Comparison of ENCODE assay signal across 20 mouse cellular contexts in the genomic region with DNA sequence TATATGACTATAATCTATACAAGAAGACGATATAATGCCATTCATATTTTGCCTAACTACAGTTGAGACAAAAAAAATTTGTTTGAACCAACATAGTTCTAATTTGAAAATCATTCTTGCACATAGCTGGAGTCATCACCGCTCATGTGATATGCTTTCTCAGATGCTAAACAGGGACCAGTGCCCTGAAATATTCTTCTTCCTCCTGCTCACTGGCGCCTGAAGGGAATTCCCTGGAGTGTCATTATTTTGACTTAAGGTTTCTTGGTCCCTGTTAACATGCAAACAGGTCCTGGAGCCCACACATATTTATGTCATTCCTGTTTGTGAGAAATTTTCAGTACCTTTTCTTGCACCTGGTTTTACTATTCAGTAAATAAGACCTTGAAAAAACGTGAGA.
A peak's percentile ranks its signal among the peaks of the same experiment; 100 is the strongest.
DNase-seq lines count a peak whose midpoint lies in the region; ATAC-seq and TF ChIP-seq lines count a peak whose summit lies in the region.
"Had no signal": no experiment of that assay in that cellular context is flagged by ENCODE, and none has a peak within 500 bp of the region (broad histone marks: within the 10 kb centered on the region; RNA-seq: fewer than 3 reads in every experiment).

No protein-coding gene starts in this region.

- ATAC-seq in inflammation-experienced regulatory T-cells, adult 6 months = no peak
- ATAC-seq: CD4-positive, CD25-positive, alpha-beta regulatory T cell, adult 4 months; hindbrain, embryonic 16.5 days had no signal

- no peak for TF ChIP-seq CTCF in layer of hippocampus, adult 2 months (conservative IDR thresholded peaks at IDR 0.05)

- H3K27ac ChIP-seq in layer of hippocampus, adult 2 months = peak overlapping the region; percentile 54; the same call in 1 of the 2 replicates
- H3K27ac ChIP-seq: forebrain, embryonic 10.5 days had no signal

- H3K4me3 ChIP-seq in layer of hippocampus, adult 2 months = no peak overlapping the region
- H3K4me3 ChIP-seq: forebrain, embryonic 10.5 days had no signal

- DNase-seq in cerebellum, adult 11-12 months = peak; percentile 7
- no peak for DNase-seq in cerebellum, postnatal 4 days (ENCODE audit: low spot score in 2 of 2)
- no peak for DNase-seq in layer of hippocampus, adult 2 months (ENCODE audit: low spot score in 2 of 2)
- DNase-seq in layer of hippocampus, postnatal 25 days (ENCODE audit: extremely low spot score in 1 of 2, low spot score in 1 of 2) = no peak
- DNase-seq in brain, adult 2 months (ENCODE audit: low read depth, low spot score) = peak; percentile 59
- DNase-seq in cerebellum, postnatal 14 days = peak; percentile 15 to 59
- no peak for DNase-seq in retina, embryonic 14.5 days (ENCODE audit: low spot score)
- DNase-seq: adrenal gland, postnatal 14 days; gastrocnemius, postnatal 10 days; heart, adult 18-20 months; heart, postnatal 4 days; kidney, adult 11 months; kidney, postnatal 10 days; lung, adult 18-20 months; lung, postnatal 14 days; thymus, postnatal 14 days had no signal

Comparison
In these comparisons a context has a peak if more than half of its experiments do, and no peak if none do; other contexts are left out.
1. DNase-seq: peak in cerebellum, adult 11-12 months (single experiment), brain, adult 2 months (single experiment) and cerebellum, postnatal 14 days (2 of 2); none in cerebellum, postnatal 4 days (0 of 2), layer of hippocampus, adult 2 months (0 of 2), layer of hippocampus, postnatal 25 days (0 of 2) and retina, embryonic 14.5 days (single experiment).